Mouse (Mus musculus): Measurements from ENCODE around the gene Gas6. TPM values are rescaled to one million over a fixed set of nuclear protein-coding genes. Genes with fewer than 3 reads are reported as not detected.

Gene Gas6
- 34.7 and 36.2 TPM in 2 replicates for polyA plus RNA-seq (2014; fragmentation: Nextera tagmentation; extraction: Ambion mirVana)

- no peaks in the 10 kb centered on the region for H3K9me3 ChIP-seq (ENCODE audit: control insufficient read depth, low read length)
- H3K27ac ChIP-seq: peak within 1 kb of the TSS; percentile 51; the same call in 1 of the 2 replicates
- H3K4me1 ChIP-seq (replicated peaks; ENCODE audit: control insufficient read depth, insufficient read depth, low read length): peaks cover 11% of the 10 kb centered on the region; the same call in 1 of the 2 replicates
- DNase-seq (ENCODE audit: low spot score) (peak; percentile 56), ATAC-seq (ENCODE audit: low FRiP score) (peak; percentile 80)
- whole genome bisulfite sequencing: under 1% methylated on average over 51 of the region's 64 CpGs
- H3K4me3 ChIP-seq (replicated peaks; ENCODE audit: low read length): peak within 1 kb of the TSS; percentile 70
- H3K36me3 ChIP-seq (replicated peaks; ENCODE audit: control insufficient read depth, insufficient read depth): no peaks in the 10 kb centered on the region
- peaks cover 18% of the 10 kb centered on the region for H3K27me3 ChIP-seq (ENCODE audit: control insufficient read depth, insufficient read depth, low read length)
- H3K9ac ChIP-seq: peak within 1 kb of the TSS; percentile 83
- H3K4me2 ChIP-seq (replicated peaks): peak within 1 kb of the TSS; percentile 83
Observed at GRCm38 (mm10) chr8:13493858-13494631, at the start of gene Gas6. TSS of gene Gas6 (minus strand) at chr8:13494490.

- ATAC-seq (ENCODE audit: low FRiP score): no peak
- H3K4me2 ChIP-seq (replicated peaks): no peak overlapping the region
- no peaks in the 10 kb centered on the region for H3K4me1 ChIP-seq (replicated peaks; ENCODE audit: control insufficient read depth, insufficient read depth, low read length)
- no peak overlapping the region for H3K9ac ChIP-seq
- no peak overlapping the region for H3K4me3 ChIP-seq (replicated peaks; ENCODE audit: low read length)
- no peak for DNase-seq (ENCODE audit: low spot score)
- H3K27me3 ChIP-seq (ENCODE audit: control insufficient read depth, insufficient read depth, low read length): no peaks in the 10 kb centered on the region; the same call in 1 of the 2 replicates
- H3K9me3 ChIP-seq (ENCODE audit: control insufficient read depth, low read length): 0 out of 2 replicates have a peak, but pooled peaks cover 6% of the 10 kb centered on the region
- no peak overlapping the region for H3K27ac ChIP-seq
- H3K36me3 ChIP-seq (replicated peaks; ENCODE audit: control insufficient read depth, insufficient read depth): no peaks in the 10 kb centered on the region
- WGBS: 59% methylated on average over 5 of the region's 5 CpGs
Observed at GRCm38 (mm10) chr8:13541526-13541925, 47.2 kb upstream of the Gas6 start.

GRCm38 (mm10) chr8:13540122-13540521 lies 45.8 kb upstream of the Gas6 start:
- Histone ChIP-seq H3K27me3 (ENCODE audit: control insufficient read depth, insufficient read depth, low read length) (no peaks in the 10 kb centered on the region; the same call in 1 of the 2 replicates), H3K27ac (no peak overlapping the region), H3K36me3 (replicated peaks; ENCODE audit: control insufficient read depth, insufficient read depth) (no peaks in the 10 kb centered on the region), H3K4me3 (replicated peaks; ENCODE audit: low read length) (no peak overlapping the region), H3K9ac (no peak overlapping the region), H3K4me1 (replicated peaks; ENCODE audit: control insufficient read depth, insufficient read depth, low read length) (no peaks in the 10 kb centered on the region), H3K4me2 (replicated peaks) (no peak overlapping the region), H3K9me3 (ENCODE audit: control insufficient read depth, low read length) (0 out of 2 replicates have a peak, but pooled peaks cover 5% of the 10 kb centered on the region)
- DNase-seq (ENCODE audit: low spot score) (no peak), ATAC-seq (ENCODE audit: low FRiP score) (no peak)
- WGBS: 87% methylated on average over 5 of the region's 5 CpGs

- Histone ChIP-seq H3K4me1 (replicated peaks; ENCODE audit: control insufficient read depth, insufficient read depth, low read length) (no peaks in the 10 kb centered on the region), H3K4me2 (replicated peaks) (no peak overlapping the region), H3K27ac (no peak overlapping the region), H3K9ac (no peak overlapping the region), H3K27me3 (ENCODE audit: control insufficient read depth, insufficient read depth, low read length) (no peaks in the 10 kb centered on the region; the same call in 1 of the 2 replicates), H3K4me3 (replicated peaks; ENCODE audit: low read length) (no peak overlapping the region), H3K9me3 (ENCODE audit: control insufficient read depth, low read length) (no peaks in the 10 kb centered on the region), H3K36me3 (replicated peaks; ENCODE audit: control insufficient read depth, insufficient read depth) (no peaks in the 10 kb centered on the region)
- peak; percentile 54 for DNase-seq (ENCODE audit: low spot score)
- WGBS: 59% methylated on average over 6 of the region's 6 CpGs
- 0 out of 2 replicates have a peak, but pooled peaks have one; percentile 43 for ATAC-seq (ENCODE audit: low FRiP score)
Observed at GRCm38 (mm10) chr8:13538821-13539220, 44.5 kb upstream of the Gas6 start.

- H3K27ac ChIP-seq: no peak overlapping the region
- H3K36me3 ChIP-seq (replicated peaks; ENCODE audit: control insufficient read depth, insufficient read depth): no peaks in the 10 kb centered on the region
- H3K4me1 ChIP-seq (replicated peaks; ENCODE audit: control insufficient read depth, insufficient read depth, low read length): no peaks in the 10 kb centered on the region
- no peak overlapping the region for H3K4me3 ChIP-seq (replicated peaks; ENCODE audit: low read length)
- H3K4me2 ChIP-seq (replicated peaks): no peak overlapping the region
- DNase-seq (ENCODE audit: low spot score): no peak
- 28% methylated on average over 2 of the region's 2 CpGs for WGBS
- ATAC-seq (ENCODE audit: low FRiP score): no peak
- no peak overlapping the region for H3K9ac ChIP-seq
- H3K27me3 ChIP-seq (ENCODE audit: control insufficient read depth, insufficient read depth, low read length): no peaks in the 10 kb centered on the region; the same call in 1 of the 2 replicates
- H3K9me3 ChIP-seq (ENCODE audit: control insufficient read depth, low read length): no peaks in the 10 kb centered on the region
Observed at GRCm38 (mm10) chr8:13537102-13537501, 42.8 kb upstream of the Gas6 start.

GRCm38 (mm10) chr8:13533123-13533522 lies 38.8 kb upstream of the Gas6 start:
- 73% methylated on average over 8 of the region's 8 CpGs for WGBS
- no peak overlapping the region for H3K9ac ChIP-seq
- no peaks in the 10 kb centered on the region for H3K9me3 ChIP-seq (ENCODE audit: control insufficient read depth, low read length)
- H3K27ac ChIP-seq: no peak overlapping the region
- H3K27me3 ChIP-seq (ENCODE audit: control insufficient read depth, insufficient read depth, low read length): no peaks in the 10 kb centered on the region
- H3K4me1 ChIP-seq (replicated peaks; ENCODE audit: control insufficient read depth, insufficient read depth, low read length): peaks cover 14% of the 10 kb centered on the region
- H3K4me3 ChIP-seq (replicated peaks; ENCODE audit: low read length): no peak overlapping the region
- ATAC-seq (ENCODE audit: low FRiP score) (no peak), DNase-seq (ENCODE audit: low spot score) (no peak)
- H3K36me3 ChIP-seq (replicated peaks; ENCODE audit: control insufficient read depth, insufficient read depth): no peaks in the 10 kb centered on the region
- no peak overlapping the region for H3K4me2 ChIP-seq (replicated peaks)

GRCm38 (mm10) chr8:13531602-13532171 lies 37.4 kb upstream of the Gas6 start:
- Histone ChIP-seq H3K4me3 (replicated peaks; ENCODE audit: low read length) (no peak overlapping the region), H3K27me3 (ENCODE audit: control insufficient read depth, insufficient read depth, low read length) (no peaks in the 10 kb centered on the region), H3K36me3 (replicated peaks; ENCODE audit: control insufficient read depth, insufficient read depth) (no peaks in the 10 kb centered on the region), H3K9ac (no peak overlapping the region), H3K9me3 (ENCODE audit: control insufficient read depth, low read length) (0 out of 2 replicates have a peak, but pooled peaks cover 6% of the 10 kb centered on the region), H3K4me1 (replicated peaks; ENCODE audit: control insufficient read depth, insufficient read depth, low read length) (peaks cover 14% of the 10 kb centered on the region), H3K27ac (peak overlapping the region; percentile 30; the same call in 1 of the 2 replicates), H3K4me2 (replicated peaks) (no peak overlapping the region)
- ATAC-seq (ENCODE audit: low FRiP score): no peak
- peak; percentile 33 for DNase-seq (ENCODE audit: low spot score)
- 58% methylated on average over 9 of the region's 9 CpGs for WGBS

- Histone ChIP-seq H3K9ac (no peak overlapping the region), H3K36me3 (replicated peaks; ENCODE audit: control insufficient read depth, insufficient read depth) (no peaks in the 10 kb centered on the region), H3K27me3 (ENCODE audit: control insufficient read depth, insufficient read depth, low read length) (no peaks in the 10 kb centered on the region), H3K27ac (no peak overlapping the region; the same call in 1 of the 2 replicates), H3K9me3 (ENCODE audit: control insufficient read depth, low read length) (0 out of 2 replicates have a peak, but pooled peaks cover 6% of the 10 kb centered on the region), H3K4me3 (replicated peaks; ENCODE audit: low read length) (no peak overlapping the region), H3K4me1 (replicated peaks; ENCODE audit: control insufficient read depth, insufficient read depth, low read length) (peaks cover 14% of the 10 kb centered on the region), H3K4me2 (replicated peaks) (no peak overlapping the region)
- ATAC-seq (ENCODE audit: low FRiP score): peak; percentile 77
- peak; percentile 72 for DNase-seq (ENCODE audit: low spot score)
- WGBS: 27% methylated on average over 5 of the region's 5 CpGs
Observed at GRCm38 (mm10) chr8:13530941-13531340, 36.7 kb upstream of the Gas6 start.

GRCm38 (mm10) chr8:13530401-13530800 lies 36.1 kb upstream of the Gas6 start:
- H3K4me2 ChIP-seq (replicated peaks): no peak overlapping the region
- 0 out of 2 replicates have a peak, but pooled peaks cover 6% of the 10 kb centered on the region for H3K9me3 ChIP-seq (ENCODE audit: control insufficient read depth, low read length)
- no peak overlapping the region; the same call in 1 of the 2 replicates for H3K27ac ChIP-seq
- DNase-seq (ENCODE audit: low spot score) (no peak), ATAC-seq (ENCODE audit: low FRiP score) (0 out of 2 replicates have a peak, but pooled peaks have one; percentile 13)
- H3K4me3 ChIP-seq (replicated peaks; ENCODE audit: low read length): no peak overlapping the region
- H3K4me1 ChIP-seq (replicated peaks; ENCODE audit: control insufficient read depth, insufficient read depth, low read length): peaks cover 14% of the 10 kb centered on the region
- no peaks in the 10 kb centered on the region for H3K27me3 ChIP-seq (ENCODE audit: control insufficient read depth, insufficient read depth, low read length)
- WGBS: 73% methylated on average over 3 of the region's 3 CpGs
- H3K9ac ChIP-seq: no peak overlapping the region
- no peaks in the 10 kb centered on the region for H3K36me3 ChIP-seq (replicated peaks; ENCODE audit: control insufficient read depth, insufficient read depth)

All from hindbrain, embryonic 14.5 days (tissue).